Mouse (Mus musculus): Measurements from ENCODE around the gene Gm4131. TPM values are rescaled to one million over a fixed set of nuclear protein-coding genes. Genes with fewer than 3 reads are reported as not detected.

The Gm4131 gene
- polyA plus RNA-seq, 1 experiment from 2014 or later = not detected

Other genes with a start within 250 kb of the Gm4131 start
- gene Gucy1b2, start 110.6 kb downstream of the Gm4131 start, polyA plus RNA-seq (2015; fragmentation: Nextera tagmentation; extraction: Ambion mirVana) = 0.06 TPM in 1 of 2 replicates, not detected in the other
- 4.5 and 5.0 TPM in 2 replicates for gene Fam124a, start 11.2 kb downstream of the Gm4131 start, polyA plus RNA-seq (2015; fragmentation: Nextera tagmentation; extraction: Ambion mirVana)
- gene Serpine3, start 96.7 kb upstream of the Gm4131 start, polyA plus RNA-seq (2015; fragmentation: Nextera tagmentation; extraction: Ambion mirVana) = not detected in 2 replicates
- 13.1 and 16.7 TPM in 2 replicates for gene Ints6, start 194.2 kb upstream of the Gm4131 start, polyA plus RNA-seq (2015; fragmentation: Nextera tagmentation; extraction: Ambion mirVana)